Mouse (Mus musculus) gastrocnemius, postnatal 14 days (tissue): Measurements from ENCODE around the gene Stk10. TPM values are rescaled to one million over a fixed set of nuclear protein-coding genes. Genes with fewer than 3 reads are reported as not detected.

Experiments used
- DNase-seq: peaks from one replicate; pipeline ENCODE4 v3.0.0; 2021; ENCODE audit warnings: mixed read lengths
- intact Hi-C: fragments of 180-260 bp; cut with DNase I; formaldehyde crosslinking; loops from one replicate; pipeline ENCODE4 v1.15.1; 2025; ENCODE audit warnings: low total_unique reads
- total RNA-seq, 2 experiments: library from RNA; stranded (reverse); gene quantifications; 2 replicates each; pipeline ENCODE4 v1.2.3; 2021

Stk10 gene
- total RNA-seq, 2 experiments from 2014 or later: 4.9 to 6.9 TPM

GRCm38 (mm10) chr11:32545605-32546004 is 12.5 kb downstream of the Stk10 start:
- intact Hi-C loops: no loop called here
- DNase-seq: no peak

GRCm38 (mm10) chr11:32546483-32546882 is 13.4 kb downstream of the Stk10 start:
- peak; percentile 64 for DNase-seq
- intact Hi-C loops: no loop called here

GRCm38 (mm10) chr11:32547391-32547947 is 14.4 kb downstream of the Stk10 start:
- intact Hi-C loops: no loop called here

GRCm38 (mm10) chr11:32548240-32548639 is 15.1 kb downstream of the Stk10 start:
- intact Hi-C loops: no loop called here
- DNase-seq: no peak

More at GRCm38 (mm10) chr11:32547391-32547947, 14.4 kb downstream of the Stk10 start:
- DNase-seq: no peak

- intact Hi-C loops: no loop called here
- no peak for DNase-seq
These were observed 16.1 kb downstream of the Stk10 start for GRCm38 (mm10) chr11:32549236-32549635.

- no peak for DNase-seq
These were observed 17.0 kb downstream of the Stk10 start for GRCm38 (mm10) chr11:32550102-32550501.

GRCm38 (mm10) chr11:32551056-32551455 is 18.0 kb downstream of the Stk10 start:
- DNase-seq: no peak
- intact Hi-C loops: no loop called here

More at GRCm38 (mm10) chr11:32550102-32550501, 17.0 kb downstream of the Stk10 start:
- intact Hi-C loops: no loop called here

- intact Hi-C loops: no loop called here
- no peak for DNase-seq
These were observed 18.6 kb downstream of the Stk10 start for GRCm38 (mm10) chr11:32551579-32552297.

- intact Hi-C loops: no loop called here
- no peak for DNase-seq
These were observed 19.4 kb downstream of the Stk10 start for GRCm38 (mm10) chr11:32552401-32553090.

GRCm38 (mm10) chr11:32553311-32554140 is 20.4 kb downstream of the Stk10 start:
- intact Hi-C loops: no loop called here
- no peak for DNase-seq

GRCm38 (mm10) chr11:32554141-32555091 is 21.3 kb downstream of the Stk10 start:
- DNase-seq: no peak
- intact Hi-C loops: no loop called here

- no peak for DNase-seq
- intact Hi-C loops: no loop called here
These were observed 22.1 kb downstream of the Stk10 start for GRCm38 (mm10) chr11:32555103-32555689.

GRCm38 (mm10) chr11:32556333-32556990 is 23.4 kb downstream of the Stk10 start:
- intact Hi-C loops: no loop called here
- no peak for DNase-seq

- DNase-seq: no peak
- intact Hi-C loops: no loop called here
These were observed 24.9 kb downstream of the Stk10 start for GRCm38 (mm10) chr11:32558026-32558425.

- DNase-seq: no peak
- intact Hi-C loops: no loop called here
These were observed 25.6 kb downstream of the Stk10 start for GRCm38 (mm10) chr11:32558677-32559076.

GRCm38 (mm10) chr11:32560015-32560770 is 27.1 kb downstream of the Stk10 start:
- DNase-seq: no peak
- intact Hi-C loops: no loop called here
